Mouse (Mus musculus) T-helper 17 cell (primary cell): ENCODE data around the gene Nr3c2.

Experiments used
- in situ Hi-C, 2 experiments: fragments of 300-600 bp; cut with MboI, MseI; formaldehyde crosslinking; loops; 1 replicate in 1 of 2; 2 replicates in 1 of 2; pipeline ENCODE4 v1.15.1; 2025; ENCODE audit warnings: high pct_unique_total_duplicates in 2 of 2

Gene Nr3c2

DNA sequence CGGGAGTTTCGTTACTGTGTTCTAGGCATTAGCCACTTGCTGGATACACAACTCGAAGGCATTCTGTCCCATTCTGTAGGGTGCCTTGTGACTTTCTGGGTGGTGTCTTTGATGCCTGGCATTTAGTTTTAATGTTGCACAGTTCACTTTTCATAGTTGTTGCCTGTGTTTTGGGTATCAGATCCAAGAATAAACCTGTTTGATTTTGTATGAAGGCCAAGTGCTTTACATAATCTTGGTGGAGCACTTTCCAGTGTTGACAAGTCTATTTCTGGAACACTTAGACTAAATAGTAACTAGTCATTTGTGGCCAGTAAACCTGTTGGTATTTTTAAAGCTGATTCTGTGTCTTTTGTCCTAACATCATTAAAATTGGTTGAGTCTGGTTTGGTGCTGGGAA is 333.2 kb downstream of the Nr3c2 start:
- in situ Hi-C loops = no loop called here

DNA sequence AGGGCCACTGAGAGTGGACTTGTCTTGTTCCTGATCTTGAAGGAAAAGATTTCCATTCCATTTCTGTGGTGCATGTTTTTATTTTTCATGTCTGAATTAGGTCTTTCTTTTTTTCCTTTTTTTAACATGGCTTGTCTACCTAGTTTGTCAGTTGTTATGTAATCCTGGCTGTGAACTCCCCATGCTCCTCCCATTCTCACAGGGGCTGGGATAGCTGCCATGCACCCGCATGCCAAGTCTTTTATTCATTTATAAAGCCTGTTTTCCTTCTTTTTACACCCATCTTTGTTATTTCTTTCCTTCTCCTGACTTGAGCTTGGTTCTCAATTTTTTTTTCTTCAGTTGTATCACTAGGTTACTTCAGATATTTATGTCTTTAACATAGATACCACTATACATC is 337.5 kb downstream of the Nr3c2 start:
- in situ Hi-C loops = no loop called here

DNA sequence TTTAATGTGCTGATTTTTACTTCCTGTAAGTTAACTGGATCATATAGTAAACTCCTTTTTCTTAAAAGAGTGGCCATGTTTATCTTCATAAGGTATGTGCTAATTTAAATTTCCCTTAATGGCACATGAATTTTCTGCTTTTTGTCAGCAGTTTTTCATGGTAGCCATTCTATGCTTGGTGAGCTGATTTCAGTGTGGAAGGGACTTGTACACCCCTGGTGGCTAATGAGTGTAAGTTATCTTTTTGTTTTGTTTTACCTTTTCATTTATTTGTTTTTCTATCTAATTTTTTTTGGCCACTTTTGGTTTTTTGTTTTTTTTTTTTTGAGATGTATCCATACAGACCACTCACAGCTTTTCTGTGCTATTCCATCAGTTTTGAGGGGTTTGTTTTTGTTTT is 340.2 kb downstream of the Nr3c2 start:
- in situ Hi-C loops = no loop called here

DNA sequence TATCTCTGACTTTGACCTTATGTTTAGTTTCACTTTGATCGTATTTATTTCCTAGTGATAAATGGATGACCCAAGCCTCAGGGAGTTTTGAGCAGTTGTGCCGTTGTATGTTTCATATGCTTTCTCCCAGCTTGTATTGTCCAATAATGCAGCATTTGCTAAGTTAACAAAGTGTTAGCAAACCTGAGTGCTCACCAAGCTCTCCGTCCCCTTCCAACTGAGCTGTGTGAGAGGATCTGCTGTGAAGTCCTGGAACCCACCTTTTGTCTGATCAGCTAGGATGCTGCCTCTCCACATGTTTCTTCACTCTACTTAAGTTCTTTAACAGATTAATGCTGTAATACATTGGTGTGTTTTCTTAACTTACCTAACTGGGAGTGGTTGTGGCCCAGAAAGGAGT is 342.1 kb downstream of the Nr3c2 start:
- in situ Hi-C loops = no loop called here

DNA sequence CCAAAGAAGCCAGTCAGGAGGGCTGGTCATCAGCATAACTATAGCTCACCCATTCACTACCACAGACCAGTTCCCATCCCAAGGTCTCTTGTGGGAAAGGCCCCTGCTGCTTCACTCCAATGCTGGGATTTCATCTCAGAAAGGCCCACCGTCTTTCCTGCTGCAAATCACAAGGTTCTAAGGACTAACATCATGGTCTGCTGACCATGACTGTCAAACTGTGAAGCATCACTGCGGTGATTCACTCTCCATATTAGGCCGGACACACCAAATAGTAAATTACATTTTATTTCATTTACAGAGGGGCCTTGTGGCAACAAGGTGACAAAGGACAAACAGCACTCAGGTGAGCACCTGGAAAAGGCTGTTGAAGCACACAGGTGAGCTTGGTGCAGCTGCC is 350.9 kb downstream of the Nr3c2 start:
- in situ Hi-C loops = no loop called here

DNA sequence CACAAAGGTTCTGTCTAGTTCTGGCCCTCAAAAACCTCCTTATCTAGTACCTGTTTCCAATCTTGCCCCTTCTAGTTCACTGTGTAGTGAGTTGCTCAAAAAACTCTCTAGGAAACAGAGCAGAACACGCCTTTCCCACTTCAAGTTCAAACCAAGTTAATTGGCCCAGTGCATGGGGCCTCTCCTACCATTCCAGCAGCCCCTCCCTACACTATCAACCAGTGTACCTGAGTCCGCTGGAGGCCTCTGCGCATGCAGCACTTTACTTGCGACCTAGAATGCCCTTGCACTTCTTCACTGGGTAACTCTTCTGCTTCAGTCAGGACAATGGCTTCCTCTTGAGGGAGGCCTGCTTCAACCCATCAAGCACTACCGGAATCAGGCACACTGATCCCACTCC is 351.9 kb downstream of the Nr3c2 start:
- in situ Hi-C loops = no loop called here

DNA sequence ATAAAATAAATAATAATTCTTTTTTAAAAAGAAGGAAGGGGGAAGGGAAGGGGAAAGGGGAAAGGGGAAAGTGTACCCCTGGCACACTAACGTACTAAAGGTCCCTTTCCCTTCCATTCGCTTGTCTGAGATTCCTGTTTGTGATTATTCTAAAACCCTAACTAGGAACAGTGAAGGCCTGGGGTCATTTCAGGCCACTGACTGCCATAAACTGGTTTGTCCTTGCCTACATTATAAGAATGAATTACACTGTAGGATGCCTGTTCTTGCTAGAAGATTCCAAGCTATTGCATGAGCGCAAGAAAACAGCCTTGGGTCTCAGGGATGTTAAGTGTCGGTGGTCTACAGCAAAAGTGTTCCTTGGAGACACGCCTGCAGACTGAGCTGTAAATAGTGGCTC is 355.2 kb downstream of the Nr3c2 start:
- in situ Hi-C loops = no loop called here

DNA sequence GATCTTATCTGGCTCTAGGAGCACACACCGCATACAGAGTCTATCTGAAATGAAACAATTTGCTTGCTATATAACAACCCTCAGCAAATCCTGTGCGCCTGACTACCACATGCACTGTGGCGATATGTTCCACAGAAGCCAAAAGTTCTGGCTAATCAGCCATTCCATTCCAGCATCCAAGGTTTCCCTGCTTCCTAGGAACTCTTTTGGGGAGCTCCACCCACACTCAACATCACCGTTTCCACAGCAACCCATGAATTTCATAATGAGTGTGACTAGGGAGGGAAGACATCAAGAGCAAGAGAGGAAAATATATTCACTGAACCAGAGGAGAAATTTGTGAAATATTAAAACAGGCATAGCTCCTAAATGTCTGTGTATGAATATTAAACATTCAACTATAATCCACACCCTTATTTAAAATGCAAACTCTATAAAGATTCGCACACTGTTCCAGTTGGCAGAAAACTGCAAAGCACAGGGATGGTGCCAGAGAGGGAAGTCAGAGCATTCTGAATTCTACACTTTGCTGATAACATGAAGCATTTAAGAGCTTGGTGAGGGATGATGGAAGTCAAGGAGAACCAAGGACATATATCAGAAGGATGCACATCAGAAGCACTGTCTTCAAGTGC is 357.3 kb downstream of the Nr3c2 start:
- in situ Hi-C loops = no loop called here

DNA sequence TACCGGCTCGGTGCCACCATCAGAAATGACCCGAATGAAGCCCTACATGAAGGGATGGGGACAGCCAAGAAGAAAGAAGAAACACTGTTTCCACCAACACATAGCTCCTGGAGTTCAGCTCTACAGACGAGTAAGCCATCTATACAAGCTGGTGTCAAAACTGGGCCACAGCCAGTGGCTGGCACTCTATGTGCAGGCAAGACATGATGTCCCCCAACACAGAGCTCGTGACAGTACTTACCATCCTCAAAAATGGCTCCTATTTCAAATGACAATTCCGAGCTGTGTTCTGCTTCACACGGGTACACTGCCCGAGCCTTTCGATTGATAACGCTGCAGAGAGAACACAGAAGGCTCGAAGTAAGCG is 357.8 kb downstream of the Nr3c2 start:
- in situ Hi-C loops = no loop called here

DNA sequence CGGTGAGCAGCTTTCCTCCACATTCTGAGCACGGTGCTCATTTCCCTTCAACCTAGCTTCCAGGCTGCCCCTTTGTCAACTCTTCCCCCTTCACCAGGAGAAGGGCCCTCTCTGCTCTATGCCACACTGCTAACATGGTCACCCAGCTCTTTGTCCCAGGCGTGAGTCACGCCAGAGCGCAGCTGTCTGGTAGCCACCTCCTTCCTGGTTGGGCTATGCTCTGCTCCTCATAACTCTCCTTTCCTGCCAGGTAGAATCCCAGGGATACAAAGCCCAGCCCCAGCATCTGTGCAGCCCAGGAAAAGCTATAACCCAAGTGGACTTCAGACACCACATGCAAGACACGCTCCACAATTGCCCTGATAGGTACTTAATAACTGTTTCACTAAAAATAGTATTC is 362.0 kb downstream of the Nr3c2 start:
- in situ Hi-C loops = no loop called here

DNA sequence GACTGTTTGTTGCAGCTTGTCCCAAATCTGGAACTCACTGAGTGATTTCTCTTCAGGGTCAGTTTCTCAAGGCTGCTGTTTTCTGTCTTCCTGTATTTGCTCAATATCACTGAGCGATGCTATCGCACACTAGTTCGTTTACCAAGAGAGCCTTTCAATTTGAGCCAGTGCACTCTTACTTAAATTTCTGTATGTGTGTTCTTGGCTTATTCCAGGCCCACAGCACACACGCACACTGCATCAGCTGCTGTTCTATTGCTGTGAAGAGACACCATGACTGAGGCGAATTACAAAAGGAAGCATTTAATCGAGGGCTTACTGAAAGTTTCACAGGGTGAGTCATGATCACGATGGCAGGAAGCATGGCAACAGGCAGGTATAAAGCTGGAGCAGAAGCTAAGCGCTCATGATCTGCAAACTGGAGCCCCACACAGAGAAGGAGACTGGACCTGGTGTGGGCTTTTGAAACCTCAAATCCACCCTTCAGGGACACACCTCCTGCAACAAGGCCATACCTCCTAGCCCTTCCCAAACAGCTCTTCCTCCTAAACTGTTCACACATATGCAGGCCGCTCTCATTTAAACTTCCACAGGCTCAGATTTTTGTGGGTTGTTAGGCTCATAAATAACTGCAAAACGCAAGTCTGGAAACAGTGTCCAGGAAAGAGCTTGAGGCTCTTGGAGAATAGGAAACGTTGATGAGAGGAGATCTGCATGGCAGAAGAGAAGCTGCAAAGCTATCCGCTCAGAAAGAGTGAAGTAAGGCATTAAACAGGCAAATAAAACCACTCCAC is 363.2 kb downstream of the Nr3c2 start:
- in situ Hi-C loops = no loop called here

DNA sequence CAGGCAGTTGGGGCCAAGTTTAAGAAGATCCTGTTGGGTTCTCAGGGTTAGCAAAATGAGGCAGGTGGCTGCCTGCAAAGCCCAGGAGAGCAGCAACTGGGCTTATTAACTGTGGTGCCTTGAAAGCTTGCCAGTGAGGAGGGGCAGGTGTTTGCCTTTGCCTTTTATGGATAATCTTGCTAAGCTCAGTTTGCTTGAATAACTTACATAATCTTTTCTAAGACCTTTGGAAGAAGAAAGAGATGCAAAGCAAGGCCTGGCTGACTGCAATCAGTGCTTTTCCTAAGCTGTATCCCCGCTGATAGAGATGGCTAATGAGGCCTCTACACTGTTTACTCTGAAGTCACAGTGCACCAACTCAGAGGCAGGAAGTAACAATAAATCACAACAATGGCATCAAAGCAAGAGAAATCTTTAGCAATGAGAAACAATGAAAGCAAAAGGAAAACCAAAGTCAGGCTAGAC is 368.7 kb downstream of the Nr3c2 start:
- in situ Hi-C loops = no loop called here

DNA sequence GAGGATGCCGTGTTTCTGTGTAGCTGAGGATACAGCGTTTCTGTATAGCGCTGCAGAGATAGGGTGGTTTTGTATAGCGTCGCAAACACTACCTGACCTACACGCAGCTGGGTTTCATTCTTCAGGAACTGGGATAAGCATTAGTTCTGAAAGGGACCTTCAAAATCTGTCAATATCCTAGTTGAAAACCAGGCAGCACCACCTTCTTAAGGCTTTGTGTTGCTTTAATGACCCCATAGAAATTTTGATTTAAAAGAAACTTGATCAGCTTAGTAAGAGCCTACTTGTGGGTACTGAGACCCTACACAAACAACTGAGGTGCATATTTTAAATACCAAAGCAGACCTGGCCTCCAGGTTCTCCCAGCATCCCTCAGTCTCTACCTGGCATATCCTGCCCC is 372.9 kb downstream of the Nr3c2 start:
- in situ Hi-C loops = no loop called here

DNA sequence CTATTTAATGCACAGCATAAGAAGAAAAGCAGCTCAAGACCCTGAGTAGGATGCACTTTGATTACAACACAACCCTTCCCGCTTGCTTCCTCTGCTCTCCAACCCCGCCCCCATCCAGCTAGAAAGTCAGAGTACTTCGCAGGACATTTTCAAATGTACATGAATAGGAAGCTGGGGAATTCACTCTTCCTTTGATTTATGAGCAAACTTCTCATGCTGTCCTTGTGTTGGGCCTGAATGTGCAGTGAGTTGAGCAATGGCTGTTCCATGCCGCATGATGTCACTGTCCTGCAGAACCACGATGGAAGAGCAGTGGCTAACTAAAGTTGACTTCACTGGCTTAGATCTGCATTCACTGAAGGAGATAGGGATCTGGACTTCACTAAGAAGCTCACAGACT is 376.3 kb downstream of the Nr3c2 start:
- in situ Hi-C loops = no loop called here

DNA sequence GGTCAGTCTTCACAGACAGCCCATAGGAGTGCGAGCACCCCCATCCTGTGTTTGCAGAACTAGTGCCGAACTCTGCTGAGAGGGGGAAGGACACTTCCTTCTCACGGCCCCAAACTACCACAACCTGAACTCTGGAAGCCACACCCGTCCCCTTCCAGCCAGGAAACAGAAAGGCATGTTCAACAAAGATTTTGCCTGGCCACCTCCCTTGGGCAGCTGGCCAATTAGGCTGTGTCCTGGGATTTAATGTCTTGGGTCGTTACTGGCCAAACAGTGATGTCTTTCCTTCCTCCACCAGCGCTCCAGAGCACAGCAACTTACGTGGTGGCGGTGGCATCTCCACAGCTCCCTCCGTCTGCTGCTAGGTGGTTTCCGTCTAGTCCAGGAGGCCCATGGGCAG is 377.6 kb downstream of the Nr3c2 start:
- in situ Hi-C loops = no loop called here

DNA sequence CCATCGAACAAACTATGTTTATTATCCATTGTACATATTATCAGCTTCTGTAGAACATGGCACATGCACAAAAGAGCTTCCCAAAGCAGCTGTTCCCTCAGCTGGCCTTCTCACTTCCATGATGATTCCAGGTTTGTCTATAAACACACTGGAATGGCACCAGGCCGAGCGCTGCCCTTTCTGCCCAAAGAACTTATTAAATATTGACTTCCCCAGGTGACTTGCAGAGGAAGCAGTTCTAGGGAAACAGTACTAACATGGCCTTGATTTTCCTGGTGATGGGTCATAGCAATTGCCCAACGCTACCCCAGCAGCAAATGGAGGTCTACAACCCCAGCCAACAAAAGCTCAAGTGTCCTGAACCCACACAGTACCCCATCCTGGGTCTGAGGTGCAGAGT is 379.0 kb downstream of the Nr3c2 start:
- in situ Hi-C loops = no loop called here

DNA sequence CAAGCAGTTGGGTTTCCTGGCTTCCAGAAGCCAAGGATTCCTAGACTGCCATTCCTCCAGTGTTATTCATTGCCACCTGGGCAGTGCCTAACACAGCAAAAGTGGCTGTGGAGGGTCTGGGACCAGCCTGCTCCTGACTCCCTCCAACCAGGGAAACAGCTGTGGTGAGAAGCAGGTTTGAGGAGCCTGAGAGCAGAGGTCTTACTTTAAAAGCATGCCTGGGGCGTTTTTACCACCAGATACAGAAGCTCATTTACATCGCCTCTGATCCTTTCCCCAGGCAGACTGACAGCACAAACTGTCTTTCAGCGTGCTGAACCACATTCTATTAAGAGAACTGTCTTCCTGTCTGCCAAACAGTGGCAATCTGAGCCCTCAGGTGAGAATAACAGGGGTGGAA is 380.7 kb downstream of the Nr3c2 start:
- in situ Hi-C loops = no loop called here

DNA sequence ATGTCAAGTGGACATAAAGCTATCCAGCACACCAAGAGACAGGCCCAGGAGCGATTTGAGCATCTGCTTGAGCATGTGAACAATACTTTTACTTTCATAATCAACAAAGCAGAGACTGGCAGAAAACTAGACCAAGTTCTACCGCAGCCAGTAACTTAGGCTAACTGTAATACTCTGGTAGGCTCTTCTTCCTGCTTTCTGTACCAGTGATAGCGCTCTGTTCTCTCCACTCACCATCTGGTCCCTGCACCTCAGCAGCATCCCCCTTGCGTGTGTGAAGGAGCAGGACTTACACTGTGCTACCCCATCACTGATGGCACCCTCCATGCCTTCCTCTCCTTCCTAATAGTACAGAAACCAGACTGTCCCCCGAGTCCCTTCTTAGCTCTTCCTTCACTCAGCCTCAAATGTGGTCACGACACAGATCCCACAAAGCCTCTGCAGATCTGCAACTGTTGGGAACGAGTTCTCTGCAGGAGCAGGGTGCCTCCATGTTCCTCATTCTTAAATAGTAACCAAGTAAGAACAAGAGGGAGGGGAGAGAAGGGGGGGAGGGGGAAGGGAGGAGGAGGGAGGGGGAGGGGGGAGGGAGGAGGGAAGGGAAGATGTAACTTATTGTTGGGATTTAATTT is 383.5 kb downstream of the Nr3c2 start:
- in situ Hi-C loops = no loop called here

DNA sequence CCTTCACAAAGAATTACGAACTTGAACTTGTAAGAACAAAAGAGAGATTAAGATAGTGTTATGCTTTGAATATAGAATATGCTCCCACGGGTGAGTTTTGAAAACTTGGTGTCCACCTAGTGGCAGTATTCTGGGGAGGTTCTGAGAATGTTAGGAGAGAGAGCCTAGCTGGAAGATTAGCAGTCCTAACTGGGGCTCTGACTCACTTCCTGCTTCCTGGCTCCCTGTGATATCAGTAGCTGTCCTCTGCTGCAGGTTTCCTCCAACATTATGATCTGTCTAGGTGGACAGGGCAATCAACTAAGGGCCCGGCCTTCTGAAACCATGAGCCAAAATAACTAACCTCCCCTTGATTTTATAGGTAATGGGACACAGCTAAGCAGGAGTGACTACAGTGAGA is 385.2 kb downstream of the Nr3c2 start:
- in situ Hi-C loops = no loop called here

DNA sequence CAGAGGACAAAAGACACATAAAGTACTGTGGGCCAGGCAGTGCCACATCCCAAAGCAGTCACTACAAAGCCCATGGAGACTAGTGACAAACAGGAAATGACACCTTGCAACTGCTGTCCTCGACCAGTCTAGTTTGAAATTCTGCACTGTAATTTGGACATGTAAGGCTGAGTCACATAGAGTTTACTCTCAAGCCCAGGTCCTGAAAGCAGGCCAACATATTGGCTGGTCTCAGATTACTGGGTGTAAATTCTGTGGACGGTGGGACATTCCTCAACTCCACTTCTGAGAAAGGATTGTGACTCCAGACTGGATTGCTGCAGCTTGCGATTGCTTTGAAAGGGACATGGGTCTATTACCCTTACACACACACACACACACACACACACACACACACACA is 388.8 kb downstream of the Nr3c2 start:
- in situ Hi-C loops = no loop called here

DNA sequence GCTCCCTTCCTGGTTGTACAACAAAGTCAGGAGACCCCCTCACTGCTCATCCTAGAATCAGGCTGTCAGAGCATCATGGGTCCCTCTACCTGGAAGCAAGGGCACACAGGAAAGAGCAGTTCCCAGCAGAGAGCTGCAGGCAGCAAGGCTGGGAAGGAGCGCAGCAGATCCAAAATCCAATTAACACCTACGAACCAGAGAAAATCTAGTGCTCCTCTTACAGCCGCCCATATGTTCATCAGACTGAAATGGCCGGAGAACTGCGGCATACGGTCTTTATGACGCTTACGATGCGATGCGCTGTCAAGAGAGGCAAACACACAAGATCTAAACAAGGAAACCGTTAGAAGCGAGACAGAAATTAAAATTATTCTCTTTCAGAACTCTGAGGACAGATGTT is 389.2 kb downstream of the Nr3c2 start:
- in situ Hi-C loops = no loop called here

DNA sequence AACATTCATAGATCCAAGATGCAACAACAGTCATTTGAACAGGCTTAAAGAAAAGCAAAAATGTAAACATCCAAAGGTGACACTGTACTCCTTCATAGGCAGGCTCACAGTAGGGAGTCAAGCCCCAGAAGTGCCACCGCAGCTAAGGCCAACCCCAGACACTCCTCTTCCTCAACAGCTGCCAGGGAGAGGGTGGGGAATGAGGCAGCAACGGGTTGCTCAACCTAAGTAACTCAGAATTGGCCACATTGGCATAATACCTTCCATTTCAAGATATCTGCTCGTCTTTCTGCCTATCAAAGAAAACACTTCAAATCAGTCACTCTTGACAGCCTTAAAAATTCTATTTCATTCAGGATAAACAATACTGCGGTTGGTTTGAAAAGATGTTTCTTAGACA is 392.9 kb downstream of the Nr3c2 start:
- in situ Hi-C loops = no loop called here

DNA sequence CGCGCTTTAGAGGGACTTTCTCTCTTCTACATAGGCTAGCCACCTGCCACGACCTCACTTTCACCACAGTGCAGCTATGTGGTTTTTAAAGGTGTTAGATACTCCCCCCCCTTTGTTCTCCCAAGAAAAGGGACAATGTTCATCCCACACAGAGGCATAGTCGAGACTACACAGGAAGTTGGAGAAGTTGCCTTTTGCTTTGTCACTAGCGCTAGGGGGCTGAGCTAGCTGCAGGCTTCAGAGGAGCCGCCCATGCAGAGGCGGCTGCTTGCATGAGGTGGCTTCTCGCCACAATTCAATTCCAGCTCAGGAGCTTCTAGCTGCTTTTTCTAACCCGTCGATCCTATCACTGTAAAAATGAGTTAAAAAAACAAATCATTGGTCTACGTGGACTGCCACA is 393.4 kb downstream of the Nr3c2 start:
- in situ Hi-C loops = no loop called here
